7 mouse cellular contexts compared by ENCODE assay signal in the genomic region with DNA sequence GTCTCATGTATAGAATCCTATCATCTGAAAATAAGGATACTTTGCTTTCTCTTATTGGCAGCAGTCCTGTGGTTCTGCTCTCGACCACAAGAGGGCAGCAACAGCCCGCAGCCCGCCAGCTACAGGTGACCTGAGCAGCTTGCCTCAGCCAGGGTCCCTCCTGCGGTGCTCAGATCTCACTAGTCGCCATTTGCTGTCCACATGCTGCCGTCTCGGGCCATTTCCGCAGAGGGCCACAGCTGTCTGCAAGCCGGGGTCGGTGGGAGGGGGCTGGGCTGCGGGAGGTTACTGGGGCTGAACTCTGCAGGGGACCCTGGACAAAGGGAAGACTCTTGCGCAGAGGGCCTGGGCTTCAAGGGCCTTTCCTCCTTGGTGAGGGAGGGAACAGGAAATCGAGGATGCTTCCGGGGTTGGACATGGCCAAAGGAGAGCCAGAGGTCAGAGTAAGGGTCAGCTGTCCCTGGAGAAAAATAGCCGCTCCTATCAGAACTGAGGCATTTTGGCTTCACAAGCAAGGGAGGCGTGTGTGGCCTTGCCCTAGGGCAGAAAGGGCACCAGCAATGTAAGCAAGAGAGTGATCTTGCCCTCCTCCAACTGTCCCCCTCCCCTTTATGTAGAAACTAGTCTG. TPM values are rescaled to one million over a fixed set of nuclear protein-coding genes. Genes with fewer than 3 reads are reported as not detected.
DNase-seq lines count a peak whose midpoint lies in the region; ATAC-seq and TF ChIP-seq lines count a peak whose summit lies in the region.

No protein-coding gene starts in this region.

- no peaks in the 10 kb centered on the region for H3K9me3 ChIP-seq in intestine, embryonic 15.5 days
- no peaks in the 10 kb centered on the region for H3K9me3 ChIP-seq in midbrain, embryonic 12.5 days

- TF ChIP-seq CTCF in small intestine, adult 2 months (IDR thresholded peaks at IDR 0.05; ENCODE audit: extremely low read depth, insufficient read length, insufficient replicate concordance, low read depth, low read length): peak; percentile 94

- ATAC-seq in intestine, embryonic 15.5 days: peak; percentile 93
- ATAC-seq in midbrain, embryonic 12.5 days (ENCODE audit: low FRiP score, low read depth): peak; percentile 96

- H3K4me1 ChIP-seq in intestine, embryonic 15.5 days (replicated peaks): 0 out of 2 replicates have a peak, but pooled peaks cover 3% of the 10 kb centered on the region
- H3K4me1 ChIP-seq in midbrain, embryonic 12.5 days: peaks cover 5% of the 10 kb centered on the region; the same call in 1 of the 2 replicates
- H3K4me1 ChIP-seq in small intestine, adult 2 months (ENCODE audit: control insufficient read depth, insufficient read depth, insufficient read length, low read length): peaks cover 2% of the 10 kb centered on the region; the same call in 1 of the 2 replicates

- DNase-seq in adrenal gland, adult 8-10 months: peak; percentile 60
- peak; percentile 93 for DNase-seq in embryo, embryonic 11 days
- DNase-seq in gastrocnemius, postnatal 36 days: peak; percentile 44 to 69
- DNase-seq in left cerebral cortex, postnatal 4 days: peak; percentile 92

- no peaks in the 10 kb centered on the region for H3K27me3 ChIP-seq in intestine, embryonic 15.5 days (replicated peaks)
- H3K27me3 ChIP-seq in midbrain, embryonic 12.5 days: no peaks in the 10 kb centered on the region
- no peaks in the 10 kb centered on the region for H3K27me3 ChIP-seq in small intestine, adult 2 months (ENCODE audit: control insufficient read depth, insufficient read depth, low read length)

- H3K27ac ChIP-seq in intestine, embryonic 15.5 days: no peak overlapping the region
- H3K27ac ChIP-seq in midbrain, embryonic 12.5 days (replicated peaks): peak overlapping the region; percentile 36
- no peak overlapping the region for H3K27ac ChIP-seq in small intestine, adult 2 months (ENCODE audit: insufficient read depth, low read depth, low read length)

- intact Hi-C loops in gastrocnemius, postnatal 36 days (cut with DNase I): loop anchor here (1.0 to 2.0 kb wide), 2 partner anchors 128 to 197 kb away; a partner anchor contains a TSS
- intact Hi-C loops in left cerebral cortex, postnatal 4 days (cut with DNase I): loop anchor here (2.0 kb wide), 1 partner anchor 198 kb away; no protein-coding TSS in a partner anchor

- no peak for TF ChIP-seq POLR2A in small intestine, adult 2 months (IDR thresholded peaks at IDR 0.05; ENCODE audit: low read depth, low read length)

- peak overlapping the region; percentile 69 for H3K4me2 ChIP-seq in intestine, embryonic 15.5 days (replicated peaks)
- peak overlapping the region; percentile 53 for H3K4me2 ChIP-seq in midbrain, embryonic 12.5 days (replicated peaks)

- 8% methylated on average over 16 of the region's 16 CpGs for WGBS in intestine, embryonic 15.5 days
- WGBS in midbrain, embryonic 12.5 days: 2% methylated on average over 16 of the region's 16 CpGs
- 16% methylated on average over 16 of the region's 16 CpGs for WGBS in small intestine, adult 2 months

- peak overlapping the region; percentile 26; the same call in 1 of the 2 replicates for H3K4me3 ChIP-seq in intestine, embryonic 15.5 days (replicated peaks)
- H3K4me3 ChIP-seq in midbrain, embryonic 12.5 days: peak overlapping the region; percentile 28
- H3K4me3 ChIP-seq in small intestine, adult 2 months (ENCODE audit: low read depth, low read length): no peak overlapping the region

- 0 out of 2 replicates have a peak overlapping the region, but pooled peaks have one; percentile 38 for H3K9ac ChIP-seq in intestine, embryonic 15.5 days
- no peak overlapping the region for H3K9ac ChIP-seq in midbrain, embryonic 12.5 days (replicated peaks)

- no peaks in the 10 kb centered on the region for H3K36me3 ChIP-seq in intestine, embryonic 15.5 days
- no peaks in the 10 kb centered on the region for H3K36me3 ChIP-seq in midbrain, embryonic 12.5 days
- H3K36me3 ChIP-seq in small intestine, adult 2 months (ENCODE audit: control insufficient read depth, insufficient read depth, low read length): no peaks in the 10 kb centered on the region

RNA-seq across cellular contexts. Expression of a gene that starts 8.1 kb away (rescaled TPM):
- 10 to 100 TPM; 35.7 to 48.0 (median 40.7) TPM for total RNA-seq in adrenal gland, adult 8-10 months (2022)
- total RNA-seq in gastrocnemius, postnatal 36 days (2021): 10 to 100 TPM; 23.5 to 27.8 TPM
- polyA plus RNA-seq in intestine, embryonic 15.5 days (2015; fragmentation: Nextera tagmentation; extraction: Ambion mirVana): 15.7 and 16.5 TPM in 2 replicates
- total RNA-seq in left cerebral cortex, postnatal 4 days (2021): 10 to 100 TPM; 27.1 to 31.6 TPM
- 19.0 and 19.4 TPM in 2 replicates for polyA plus RNA-seq in midbrain, embryonic 12.5 days (2016; fragmentation: Nextera tagmentation; extraction: Ambion mirVana)
- 6.2 and 9.9 TPM in 2 replicates for polyA plus RNA-seq in small intestine, adult 2 months (2012; rRNA removed)

RNA-seq across cellular contexts. Expression of a gene that starts 45.6 kb away (rescaled TPM):
- total RNA-seq in adrenal gland, adult 8-10 months (2022): under 1 TPM in 3 of 4 experiments, not detected in 1; 0.07 to 0.12 (median 0.08) TPM
- not detected for total RNA-seq in gastrocnemius, postnatal 36 days (2021)
- polyA plus RNA-seq in intestine, embryonic 15.5 days (2015; fragmentation: Nextera tagmentation; extraction: Ambion mirVana): 0.05 and 0.10 TPM in 2 replicates
- total RNA-seq in left cerebral cortex, postnatal 4 days (2021): 10 to 100 TPM; 28.9 to 29.6 TPM
- 2.5 and 3.0 TPM in 2 replicates for polyA plus RNA-seq in midbrain, embryonic 12.5 days (2016; fragmentation: Nextera tagmentation; extraction: Ambion mirVana)
- polyA plus RNA-seq in small intestine, adult 2 months (2012; rRNA removed): 0.04 TPM in 1 of 2 replicates, not detected in the other

Comparison
In these comparisons a context has a peak if more than half of its experiments do, and no peak if none do; other contexts are left out.
1. RNA of a gene that starts 45.6 kb away (total RNA-seq): 28.9 to 29.6 TPM in left cerebral cortex, postnatal 4 days; 0.07 to 0.12 TPM in adrenal gland, adult 8-10 months and not detected in gastrocnemius, postnatal 36 days; every median in the first group is over 10 times any median in the second.
2. Peak in every context shown above with its lines, with median percentiles within 50 percentile points of each other: DNase-seq.